Mouse (Mus musculus): ENCODE measurements around the gene Sox10. TPM values are rescaled to one million over a fixed set of nuclear protein-coding genes. Genes with fewer than 3 reads are reported as not detected.

The Sox10 gene
- polyA plus RNA-seq (2015; fragmentation: Nextera tagmentation; extraction: Ambion mirVana), result 4.1 and 4.3 TPM in 2 replicates

GRCm38 (mm10) chr15:79165140-79165539, at the start of gene Sox10:
Gene Sox10, minus strand, starts transcription at chr15:79165240.

GRCm38 (mm10) chr15:79140866-79141565, 24.0 kb downstream of the Sox10 start, which contains the start of the genes Polr2f and 1700088E04Rik:
Gene Polr2f, plus strand, starts transcription at chr15:79141009.
Gene 1700088E04Rik, minus strand, starts transcription at chr15:79141253.

GRCm38 (mm10) chr15:79108421-79109320, 56.4 kb downstream of the Sox10 start, which contains the start of gene Micall1:
Gene Micall1, plus strand, starts transcription at chr15:79108898.

Other genes starting within 250 kb of the Sox10 start
- 2,196 and 2,520 TPM in 2 replicates for gene Lgals1, start 238.5 kb downstream of the Sox10 start, polyA plus RNA-seq (2015; fragmentation: Nextera tagmentation; extraction: Ambion mirVana)
- 30.9 and 35.5 TPM in 2 replicates for gene Nol12, start 230.3 kb downstream of the Sox10 start, polyA plus RNA-seq (2015; fragmentation: Nextera tagmentation; extraction: Ambion mirVana)
- gene Triobp, start 217.5 kb downstream of the Sox10 start, polyA plus RNA-seq (2015; fragmentation: Nextera tagmentation; extraction: Ambion mirVana), result 37.2 and 41.4 TPM in 2 replicates
- gene H1f0, start 136.8 kb downstream of the Sox10 start, polyA plus RNA-seq (2015; fragmentation: Nextera tagmentation; extraction: Ambion mirVana), result 280 and 283 TPM in 2 replicates
- gene Galr3, start 123.4 kb downstream of the Sox10 start, polyA plus RNA-seq (2015; fragmentation: Nextera tagmentation; extraction: Ambion mirVana), result 0.21 TPM in 1 of 2 replicates, not detected in the other
- 15.2 and 17.9 TPM in 2 replicates for gene Ankrd54, start 102.3 kb downstream of the Sox10 start, polyA plus RNA-seq (2015; fragmentation: Nextera tagmentation; extraction: Ambion mirVana)
- 116 and 132 TPM in 2 replicates for gene Eif3l, start 90.1 kb downstream of the Sox10 start, polyA plus RNA-seq (2015; fragmentation: Nextera tagmentation; extraction: Ambion mirVana)
- gene Micall1, start 56.3 kb downstream of the Sox10 start, polyA plus RNA-seq (2015; fragmentation: Nextera tagmentation; extraction: Ambion mirVana), result 9.3 and 9.6 TPM in 2 replicates
- gene Polr2f, start 24.2 kb downstream of the Sox10 start, polyA plus RNA-seq (2015; fragmentation: Nextera tagmentation; extraction: Ambion mirVana), result 219 and 228 TPM in 2 replicates
- 4.1 and 4.4 TPM in 2 replicates for gene 1700088E04Rik, start 24.0 kb downstream of the Sox10 start, polyA plus RNA-seq (2015; fragmentation: Nextera tagmentation; extraction: Ambion mirVana)
- 19.0 and 19.8 TPM in 2 replicates for gene Pick1, start 63.9 kb upstream of the Sox10 start, polyA plus RNA-seq (2015; fragmentation: Nextera tagmentation; extraction: Ambion mirVana)
- gene Gm49486, start 64.2 kb upstream of the Sox10 start, polyA plus RNA-seq (2015; fragmentation: Nextera tagmentation; extraction: Ambion mirVana), result 0.64 and 0.83 TPM in 2 replicates
- 0.63 and 1.1 TPM in 2 replicates for gene Slc16a8, start 89.5 kb upstream of the Sox10 start, polyA plus RNA-seq (2015; fragmentation: Nextera tagmentation; extraction: Ambion mirVana)
- 23.0 and 24.6 TPM in 2 replicates for gene Baiap2l2, start 120.3 kb upstream of the Sox10 start, polyA plus RNA-seq (2015; fragmentation: Nextera tagmentation; extraction: Ambion mirVana)
- gene Pla2g6, start 163.2 kb upstream of the Sox10 start, polyA plus RNA-seq (2015; fragmentation: Nextera tagmentation; extraction: Ambion mirVana), result 10.3 and 11.1 TPM in 2 replicates
- 1.4 and 1.7 TPM in 2 replicates for gene Maff, start 181.4 kb upstream of the Sox10 start, polyA plus RNA-seq (2015; fragmentation: Nextera tagmentation; extraction: Ambion mirVana)
- 43.1 and 46.5 TPM in 2 replicates for gene Tmem184b, start 238.3 kb upstream of the Sox10 start, polyA plus RNA-seq (2015; fragmentation: Nextera tagmentation; extraction: Ambion mirVana)

All from skeletal muscle tissue, postnatal 0 days (tissue).